Comparison of ENCODE assay signal across 8 mouse cellular contexts in genomic region chr2:157561165-157561836, GRCm38 (mm10). TPM values are rescaled to one million over a fixed set of nuclear protein-coding genes. Genes with fewer than 3 reads are reported as not detected.
DNase-seq lines count a peak whose midpoint lies in the region; ATAC-seq and TF ChIP-seq lines count a peak whose summit lies in the region.

No protein-coding gene starts in this region.

- H3K27me3 ChIP-seq in embryonic facial prominence, embryonic 11.5 days (ENCODE audit: control insufficient read depth, insufficient read depth, low read length): no peaks in the 10 kb centered on the region
- H3K27me3 ChIP-seq in limb, embryonic 14.5 days (ENCODE audit: control insufficient read depth, insufficient read depth, low read length): no peaks in the 10 kb centered on the region
- H3K27me3 ChIP-seq in midbrain, embryonic 12.5 days: no peaks in the 10 kb centered on the region
- H3K27me3 ChIP-seq in splenic B cell, adult 2 months (ENCODE audit: control insufficient read depth, insufficient read depth, low read length, poor library complexity, severe bottlenecking): no peaks in the 10 kb centered on the region

- H3K4me2 ChIP-seq in embryonic facial prominence, embryonic 11.5 days (ENCODE audit: low read depth, low read length): peak overlapping the region; percentile 81
- peak overlapping the region; percentile 53 for H3K4me2 ChIP-seq in limb, embryonic 14.5 days (replicated peaks; ENCODE audit: low read depth, low read length, severe bottlenecking)
- H3K4me2 ChIP-seq in midbrain, embryonic 12.5 days (replicated peaks): peak overlapping the region; percentile 79

- 53% methylated on average over 27 of the region's 27 CpGs for WGBS in embryonic facial prominence, embryonic 11.5 days
- 55% methylated on average over 27 of the region's 27 CpGs for WGBS in limb, embryonic 14.5 days
- 48% methylated on average over 27 of the region's 27 CpGs for WGBS in midbrain, embryonic 12.5 days

- no peak overlapping the region for H3K27ac ChIP-seq in bone marrow macrophage, adult 2 months (ENCODE audit: insufficient read depth, low read depth, low read length)
- H3K27ac ChIP-seq in embryonic facial prominence, embryonic 11.5 days (replicated peaks; ENCODE audit: low read depth, low read length): peak overlapping the region; percentile 43; the same call in 1 of the 2 replicates
- no peak overlapping the region for H3K27ac ChIP-seq in limb, embryonic 14.5 days (replicated peaks; ENCODE audit: low read depth, low read length)
- peak overlapping the region; percentile 73 for H3K27ac ChIP-seq in midbrain, embryonic 12.5 days (replicated peaks)

- no peak for TF ChIP-seq POLR2A in bone marrow macrophage, adult 2 months (IDR thresholded peaks at IDR 0.05; ENCODE audit: borderline replicate concordance, low read depth, low read length)
- no peak for TF ChIP-seq POLR2A in limb, embryonic 14.5 days (IDR thresholded peaks at IDR 0.05; ENCODE audit: borderline replicate concordance, extremely low read depth, insufficient read depth, insufficient read length)

- ATAC-seq in embryonic facial prominence, embryonic 11.5 days (replicated peaks; ENCODE audit: insufficient number of reproducible peaks, low FRiP score, low TSS enrichment, low read depth): peak; percentile 67
- peak; percentile 35 for ATAC-seq in limb, embryonic 14.5 days (ENCODE audit: low FRiP score, low read depth)
- ATAC-seq in midbrain, embryonic 12.5 days (ENCODE audit: low FRiP score, low read depth): peak; percentile 68

- peaks cover 16% of the 10 kb centered on the region for H3K36me3 ChIP-seq in embryonic facial prominence, embryonic 11.5 days (replicated peaks; ENCODE audit: control insufficient read depth, insufficient read depth, low read depth, low read length)
- peaks cover 38% of the 10 kb centered on the region for H3K36me3 ChIP-seq in limb, embryonic 14.5 days (ENCODE audit: control insufficient read depth, insufficient read depth, low read length)
- peaks cover 69% of the 10 kb centered on the region for H3K36me3 ChIP-seq in midbrain, embryonic 12.5 days
- 0 out of 2 replicates have a peak, but pooled peaks cover 3% of the 10 kb centered on the region for H3K36me3 ChIP-seq in splenic B cell, adult 2 months (ENCODE audit: control insufficient read depth, insufficient read depth, low read length, poor library complexity, severe bottlenecking)

- peak overlapping the region; percentile 41 for H3K4me3 ChIP-seq in bone marrow macrophage, adult 2 months (ENCODE audit: insufficient read depth, low read length)
- peak overlapping the region; percentile 65 for H3K4me3 ChIP-seq in embryonic facial prominence, embryonic 11.5 days (ENCODE audit: low read depth, low read length)
- H3K4me3 ChIP-seq in limb, embryonic 14.5 days (replicated peaks; ENCODE audit: low read length): peak overlapping the region; percentile 53
- peak overlapping the region; percentile 57 for H3K4me3 ChIP-seq in midbrain, embryonic 12.5 days

- peak; percentile 84 for DNase-seq in embryonic facial prominence, embryonic 11.5 days (ENCODE audit: low spot score)
- peak; percentile 83 for DNase-seq in heart, adult 8-10 months (ENCODE audit: low spot score)
- DNase-seq in kidney, adult 18-20 months: peak; percentile 83
- DNase-seq in limb, embryonic 14.5 days (ENCODE audit: low spot score): peak; percentile 90
- peak; percentile 8 for DNase-seq in splenic B cell, adult 2 months (ENCODE audit: low read depth, low spot score)
- no peak for DNase-seq in thymus, postnatal 4 days

- no peak for TF ChIP-seq CTCF in bone marrow macrophage, adult 2 months (IDR thresholded peaks at IDR 0.05; ENCODE audit: low read depth, low read length)

- H3K4me1 ChIP-seq in bone marrow macrophage, adult 2 months (ENCODE audit: control insufficient read depth, insufficient read depth, low read length): peaks cover 14% of the 10 kb centered on the region
- H3K4me1 ChIP-seq in embryonic facial prominence, embryonic 11.5 days (ENCODE audit: control insufficient read depth, insufficient read depth, low read length): no peaks in the 10 kb centered on the region
- H3K4me1 ChIP-seq in limb, embryonic 14.5 days (ENCODE audit: control insufficient read depth, insufficient read depth, low read length): peaks cover 16% of the 10 kb centered on the region
- H3K4me1 ChIP-seq in midbrain, embryonic 12.5 days: peaks cover 46% of the 10 kb centered on the region

- peaks cover 14% of the 10 kb centered on the region; the same call in 1 of the 2 replicates for H3K9me3 ChIP-seq in embryonic facial prominence, embryonic 11.5 days (replicated peaks; ENCODE audit: control insufficient read depth, low read length)
- peaks cover 58% of the 10 kb centered on the region for H3K9me3 ChIP-seq in limb, embryonic 14.5 days (ENCODE audit: control insufficient read depth, low read length)
- peaks cover 42% of the 10 kb centered on the region for H3K9me3 ChIP-seq in midbrain, embryonic 12.5 days

- peak overlapping the region; percentile 53 for H3K9ac ChIP-seq in embryonic facial prominence, embryonic 11.5 days (replicated peaks; ENCODE audit: low read length)
- H3K9ac ChIP-seq in limb, embryonic 14.5 days (ENCODE audit: low read depth, low read length, severe bottlenecking): peak overlapping the region; percentile 21; the same call in 1 of the 2 replicates
- H3K9ac ChIP-seq in midbrain, embryonic 12.5 days (replicated peaks): peak overlapping the region; percentile 75

RNA-seq across cellular contexts. Expression of gene Nnat, which starts 1.4 kb away (rescaled TPM):
- polyA plus RNA-seq in bone marrow macrophage, adult 2 months (2012; ENCODE audit: insufficient read depth, insufficient read length, missing spikeins): not detected in 2 replicates
- 1,482 and 1,542 TPM in 2 replicates for polyA plus RNA-seq in embryonic facial prominence, embryonic 11.5 days (2014; fragmentation: Nextera tagmentation; extraction: Ambion mirVana)
- total RNA-seq in heart, adult 8-10 months (2022): 1 to 10 TPM in 3 of 4 experiments, under 1 TPM in 1; 0.37 to 4.2 (median 1.5) TPM
- polyA plus RNA-seq in limb, embryonic 14.5 days (2012; rRNA removed): 452 and 589 TPM in 2 replicates
- polyA plus RNA-seq in limb, embryonic 14.5 days (2014; fragmentation: Nextera tagmentation; extraction: Ambion mirVana): 299 and 356 TPM in 2 replicates
- 4,044 and 4,632 TPM in 2 replicates for polyA plus RNA-seq in midbrain, embryonic 12.5 days (2016; fragmentation: Nextera tagmentation; extraction: Ambion mirVana)

RNA-seq across cellular contexts. Expression of gene Blcap, which starts 9.8 kb away (rescaled TPM):
- 33.5 and 37.3 TPM in 2 replicates for polyA plus RNA-seq in bone marrow macrophage, adult 2 months (2012; ENCODE audit: insufficient read depth, insufficient read length, missing spikeins)
- polyA plus RNA-seq in embryonic facial prominence, embryonic 11.5 days (2014; fragmentation: Nextera tagmentation; extraction: Ambion mirVana): 90.2 and 97.9 TPM in 2 replicates
- 10 to 100 TPM; 48.1 to 54.0 (median 50.2) TPM for total RNA-seq in heart, adult 8-10 months (2022)
- polyA plus RNA-seq in limb, embryonic 14.5 days (2012; rRNA removed): 65.4 and 83.0 TPM in 2 replicates
- polyA plus RNA-seq in limb, embryonic 14.5 days (2014; fragmentation: Nextera tagmentation; extraction: Ambion mirVana): 60.3 and 74.2 TPM in 2 replicates
- 132 and 149 TPM in 2 replicates for polyA plus RNA-seq in midbrain, embryonic 12.5 days (2016; fragmentation: Nextera tagmentation; extraction: Ambion mirVana)

Comparison
In these comparisons a context has a peak if more than half of its experiments do, and no peak if none do; other contexts are left out.
1. H3K27ac ChIP-seq: peak in embryonic facial prominence, embryonic 11.5 days (single experiment) and midbrain, embryonic 12.5 days (single experiment); none in bone marrow macrophage, adult 2 months (single experiment) and limb, embryonic 14.5 days (single experiment).
2. H3K9ac ChIP-seq: peak in every context shown above with its lines; median percentile 75 in midbrain, embryonic 12.5 days; 53 in embryonic facial prominence, embryonic 11.5 days; 21 in limb, embryonic 14.5 days.
3. RNA of gene Nnat, which starts 1.4 kb away (polyA plus RNA-seq): 4,044 to 4,632 TPM in midbrain, embryonic 12.5 days, 1,482 to 1,542 TPM in embryonic facial prominence, embryonic 11.5 days and 299 to 589 TPM in limb, embryonic 14.5 days; not detected in bone marrow macrophage, adult 2 months; every median in the first group is over 100 times any median in the second.
4. Peak in every context shown above with its lines, with median percentiles within 50 percentile points of each other: H3K4me3 ChIP-seq, ATAC-seq and H3K4me2 ChIP-seq.